9 mouse cellular contexts compared by ENCODE assay signal in the genomic region with DNA sequence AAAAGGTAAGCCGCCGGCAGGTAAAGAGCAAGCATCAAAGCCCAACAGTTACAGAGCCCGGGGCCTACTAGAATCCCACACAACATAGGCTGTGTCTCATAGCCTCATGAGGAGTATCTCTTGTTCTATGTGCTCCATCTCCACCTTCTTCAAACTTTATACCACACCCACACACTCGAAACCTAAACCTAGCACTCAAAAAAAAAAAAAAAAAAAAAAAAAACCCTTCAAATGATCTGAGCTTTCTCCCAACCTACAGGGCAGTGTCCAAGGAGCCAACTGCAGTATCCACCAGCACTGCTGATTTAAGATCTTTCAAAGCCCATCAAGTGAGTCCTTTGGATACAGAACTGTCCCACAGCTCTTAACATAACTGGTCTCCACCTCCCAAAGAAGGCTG. TPM values are rescaled to one million over a fixed set of nuclear protein-coding genes. Genes with fewer than 3 reads are reported as not detected.
DNase-seq lines count a peak whose midpoint lies in the region; ATAC-seq and TF ChIP-seq lines count a peak whose summit lies in the region.
"Had no signal": no experiment of that assay in that cellular context is flagged by ENCODE, and none has a peak within 500 bp of the region (broad histone marks: within the 10 kb centered on the region; RNA-seq: fewer than 3 reads in every experiment).

No protein-coding gene starts in this region.

- no peaks in the 10 kb centered on the region for H3K9me3 ChIP-seq in erythroblast, embryonic 14.5 days (ENCODE audit: control insufficient read depth, low read length)
- H3K9me3 ChIP-seq in forebrain, embryonic 13.5 days (replicated peaks) = no peaks in the 10 kb centered on the region
- H3K9me3 ChIP-seq in liver, embryonic 15.5 days (replicated peaks) = no peaks in the 10 kb centered on the region

- no peaks in the 10 kb centered on the region for H3K27me3 ChIP-seq in erythroblast, embryonic 14.5 days (ENCODE audit: control insufficient read depth)
- no peaks in the 10 kb centered on the region for H3K27me3 ChIP-seq in C2C12 (ENCODE audit: control insufficient read depth, insufficient read depth, insufficient read length)
- H3K27me3 ChIP-seq in forebrain, embryonic 13.5 days = no peaks in the 10 kb centered on the region
- H3K27me3 ChIP-seq in liver, embryonic 15.5 days = no peaks in the 10 kb centered on the region

- peaks cover 57% of the 10 kb centered on the region for H3K79me3 ChIP-seq in C2C12 (ENCODE audit: low read depth)

- H3K4me3 ChIP-seq in erythroblast, embryonic 14.5 days (replicated peaks) = peak overlapping the region; percentile 95
- peak overlapping the region; percentile 93 for H3K4me3 ChIP-seq in C2C12 (ENCODE audit: insufficient read depth, poor library complexity, severe bottlenecking)
- peak overlapping the region; percentile 96 for H3K4me3 ChIP-seq in forebrain, embryonic 13.5 days
- peak overlapping the region; percentile 98 for H3K4me3 ChIP-seq in liver, embryonic 15.5 days (replicated peaks)

- no peak for ATAC-seq in erythroblast, adult 5-6 weeks (replicated peaks; ENCODE audit: low FRiP score, poor library complexity, severe bottlenecking)
- no peak for ATAC-seq in forebrain, embryonic 13.5 days
- ATAC-seq in liver, embryonic 15.5 days (ENCODE audit: insufficient read depth) = no peak
- no peak for ATAC-seq in megakaryocyte progenitor cell, adult 5-6 weeks (replicated peaks; ENCODE audit: poor library complexity)

- peak overlapping the region; percentile 26 for H3ac ChIP-seq in C2C12 (ENCODE audit: control insufficient read depth, insufficient read length, low read depth)

- peaks cover 34% of the 10 kb centered on the region for H3K4me1 ChIP-seq in erythroblast, embryonic 14.5 days (ENCODE audit: control insufficient read depth)
- peaks cover 38% of the 10 kb centered on the region for H3K4me1 ChIP-seq in forebrain, embryonic 13.5 days
- H3K4me1 ChIP-seq in liver, embryonic 15.5 days (replicated peaks) = peaks cover 34% of the 10 kb centered on the region

- H3K36me3 ChIP-seq in erythroblast, embryonic 14.5 days (ENCODE audit: control insufficient read depth) = peaks cover 43% of the 10 kb centered on the region
- peaks cover 42% of the 10 kb centered on the region for H3K36me3 ChIP-seq in C2C12 (ENCODE audit: control insufficient read depth, insufficient read depth)
- peaks cover 29% of the 10 kb centered on the region for H3K36me3 ChIP-seq in forebrain, embryonic 13.5 days (ENCODE audit: poor library complexity, severe bottlenecking)
- peaks cover 25% of the 10 kb centered on the region for H3K36me3 ChIP-seq in liver, embryonic 15.5 days (replicated peaks)

- no peak for DNase-seq in kidney, postnatal 25 days
- DNase-seq in c-Kit-positive CD71-positive TER-119-positive erythroid progenitor cells, embryonic 14.5 days (ENCODE audit: low spot score) = no peak
- DNase-seq: layer of hippocampus, adult 9-11 months had no signal

- H3K79me2 ChIP-seq in C2C12 (ENCODE audit: control insufficient read depth, insufficient read depth) = peaks cover 88% of the 10 kb centered on the region

- H3K4me2 ChIP-seq in forebrain, embryonic 13.5 days = peak overlapping the region; percentile 90
- peak overlapping the region; percentile 91 for H3K4me2 ChIP-seq in liver, embryonic 15.5 days

- H3K27ac ChIP-seq in forebrain, embryonic 13.5 days = peak overlapping the region; percentile 93; the same call in 1 of the 2 replicates
- no peak overlapping the region for H3K27ac ChIP-seq in liver, embryonic 15.5 days (replicated peaks)

- peak overlapping the region; percentile 97 for H3K9ac ChIP-seq in forebrain, embryonic 13.5 days
- 0 out of 2 replicates have a peak overlapping the region, but pooled peaks have one; percentile 85 for H3K9ac ChIP-seq in liver, embryonic 15.5 days

- WGBS in forebrain, embryonic 13.5 days = 82% methylated on average over 4 of the region's 4 CpGs
- WGBS in liver, embryonic 15.5 days (ENCODE audit: insufficient replicate concordance) = 86% methylated on average over 4 of the region's 4 CpGs

- no peak for TF ChIP-seq CTCF in C2C12 (IDR thresholded peaks at IDR 0.05; ENCODE audit: control insufficient read depth, insufficient read depth, insufficient read length)

TF ChIP-seq in C2C12, 6 proteins besides CTCF, POLR2A, EP300 and RAD21:
- TF ChIP-seq CEBPB (IDR thresholded peaks at IDR 0.05; ENCODE audit: low read depth) = no peak
- TF ChIP-seq MYOD1 (IDR thresholded peaks at IDR 0.05; ENCODE audit: control insufficient read depth, insufficient read length, low read depth) = no peak
TF ChIP-seq in C2C12: peak in this region for 0.

RNA-seq across cellular contexts. Expression of a gene that starts 1.5 kb away (rescaled TPM):
- polyA plus RNA-seq in erythroblast, embryonic 14.5 days (2012) = 1.0 and 1.2 TPM in 2 replicates
- total RNA-seq in erythroblast, adult 5-6 weeks (2015; ENCODE audit: low replicate concordance) = 7.9 and 10.4 TPM in 2 replicates
- total RNA-seq in erythroblast, adult 5-6 weeks (2017; ENCODE audit: low replicate concordance) = 7.9 and 12.1 TPM in 2 replicates
- polyA plus RNA-seq in C2C12 (2012; fragmentation: generic; extraction: Trizol) = 22.3 TPM
- 35.3 and 37.1 TPM in 2 replicates for polyA plus RNA-seq in forebrain, embryonic 13.5 days (2015; fragmentation: Nextera tagmentation; extraction: Ambion mirVana)
- 12.5 and 13.3 TPM in 2 replicates for polyA plus RNA-seq in liver, embryonic 15.5 days (2015; fragmentation: Nextera tagmentation; extraction: Ambion mirVana)
- 45.7 and 47.0 TPM in 2 replicates for total RNA-seq in megakaryocyte progenitor cell, adult 5-6 weeks (2015)
- 49.8 and 67.5 TPM in 2 replicates for total RNA-seq in megakaryocyte progenitor cell, adult 5-6 weeks (2017)

RNA-seq across cellular contexts. Expression of a gene that starts 1.6 kb away (rescaled TPM):
- 0.09 and 0.13 TPM in 2 replicates for polyA plus RNA-seq in erythroblast, embryonic 14.5 days (2012)
- 16.9 and 27.3 TPM in 2 replicates for total RNA-seq in erythroblast, adult 5-6 weeks (2015; ENCODE audit: low replicate concordance)
- 16.6 and 24.4 TPM in 2 replicates for total RNA-seq in erythroblast, adult 5-6 weeks (2017; ENCODE audit: low replicate concordance)
- 3.6 TPM for polyA plus RNA-seq in C2C12 (2012; fragmentation: generic; extraction: Trizol)
- 46.0 and 51.1 TPM in 2 replicates for polyA plus RNA-seq in forebrain, embryonic 13.5 days (2015; fragmentation: Nextera tagmentation; extraction: Ambion mirVana)
- 5.1 and 6.6 TPM in 2 replicates for polyA plus RNA-seq in liver, embryonic 15.5 days (2015; fragmentation: Nextera tagmentation; extraction: Ambion mirVana)
- total RNA-seq in megakaryocyte progenitor cell, adult 5-6 weeks (2015) = 56.6 and 60.9 TPM in 2 replicates
- 23.8 and 38.2 TPM in 2 replicates for total RNA-seq in megakaryocyte progenitor cell, adult 5-6 weeks (2017)
